Mouse (Mus musculus): ENCODE data around the gene E430018J23Rik. TPM values are rescaled to one million over a fixed set of nuclear protein-coding genes. Genes with fewer than 3 reads are reported as not detected.
"Not testable (repeated sequence)": the region's sequence is repeated elsewhere in the genome, so short reads cannot be mapped to it uniquely, and the experiment has no call there.

The E430018J23Rik gene
- polyA plus RNA-seq, 1 experiment from 2014 or later: 5.4 TPM

DNA sequence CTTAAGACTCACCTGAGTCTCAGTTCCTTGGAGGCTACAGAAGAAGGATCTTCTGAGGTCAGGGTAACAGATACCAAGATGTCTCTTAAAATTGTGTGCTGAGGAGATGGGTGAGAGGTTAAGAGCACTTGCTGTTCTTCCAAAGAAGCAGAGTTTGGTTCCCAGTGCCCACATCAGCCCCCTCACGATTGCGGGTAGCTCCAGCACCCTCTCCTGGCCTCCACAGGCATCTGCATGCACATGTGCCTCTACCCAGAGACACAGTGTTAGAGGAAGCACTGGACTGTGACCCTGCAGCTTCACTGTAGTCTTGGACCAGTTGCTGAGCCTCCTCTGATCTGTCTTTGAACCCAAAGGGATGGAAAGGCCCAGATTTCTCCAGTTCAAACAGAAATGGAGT is 9.6 kb upstream of the E430018J23Rik start:
- H3K4me2 ChIP-seq (replicated peaks): no peak overlapping the region
- H3K4me3 ChIP-seq: no peak overlapping the region
- peaks cover 8% of the 10 kb centered on the region for H3K4me1 ChIP-seq
- WGBS: 53% methylated on average over 2 of the region's 2 CpGs
- H3K9ac ChIP-seq (replicated peaks): no peak overlapping the region
- no peaks in the 10 kb centered on the region for H3K9me3 ChIP-seq
- H3K36me3 ChIP-seq: no peaks in the 10 kb centered on the region
- H3K27ac ChIP-seq (replicated peaks): no peak overlapping the region
- H3K27me3 ChIP-seq: no peaks in the 10 kb centered on the region
- ATAC-seq (replicated peaks): no peak

DNA sequence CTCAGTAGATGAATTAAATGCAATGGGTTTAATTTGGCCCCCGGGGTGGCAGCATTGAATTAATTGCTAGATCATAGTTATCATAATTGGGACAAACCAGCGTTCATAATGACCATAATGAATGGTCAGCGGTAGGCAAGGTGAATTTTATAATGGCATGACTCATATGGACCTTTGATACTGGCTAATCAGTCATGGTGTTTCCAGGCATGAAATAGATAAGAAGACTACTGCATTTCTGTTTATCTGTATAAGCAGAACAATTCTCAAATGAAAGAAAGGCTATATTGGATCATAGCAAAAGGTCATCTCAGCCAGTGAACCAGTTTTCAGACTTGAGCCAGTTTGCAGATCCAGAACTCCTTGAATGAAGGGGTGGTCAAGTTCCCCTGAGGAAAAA is 6.9 kb upstream of the E430018J23Rik start:
- no peak overlapping the region for H3K4me2 ChIP-seq (replicated peaks)
- WGBS: 59% methylated on average over 3 of the region's 3 CpGs
- no peaks in the 10 kb centered on the region for H3K4me1 ChIP-seq
- no peaks in the 10 kb centered on the region for H3K9me3 ChIP-seq
- no peak overlapping the region for H3K9ac ChIP-seq (replicated peaks)
- no peak overlapping the region for H3K4me3 ChIP-seq
- ATAC-seq (replicated peaks): no peak
- no peak overlapping the region for H3K27ac ChIP-seq (replicated peaks)
- H3K27me3 ChIP-seq: no peaks in the 10 kb centered on the region
- H3K36me3 ChIP-seq: no peaks in the 10 kb centered on the region

DNA sequence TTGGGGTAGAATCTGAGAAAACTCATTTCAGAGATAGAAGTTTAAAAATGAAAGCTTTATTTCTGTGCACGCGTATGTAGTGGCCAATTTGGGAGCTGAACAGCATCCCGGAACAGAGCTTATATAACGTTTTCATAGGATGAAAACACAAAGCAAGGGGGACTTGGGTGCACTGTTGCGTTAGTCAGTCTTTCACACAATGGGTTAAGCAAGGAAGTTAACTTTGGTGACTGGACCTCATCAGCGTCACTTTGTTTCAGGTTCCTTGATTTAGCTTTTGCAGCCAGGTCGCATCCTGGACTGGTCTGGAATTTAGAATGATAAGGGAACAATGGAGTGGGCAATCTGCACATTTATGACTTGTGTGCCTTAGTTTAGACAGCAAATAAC is 510 bp upstream of the E430018J23Rik start:
- Histone ChIP-seq H3K36me3 (peaks cover 5% of the 10 kb centered on the region), H3K27me3 (no peaks in the 10 kb centered on the region), H3K9ac (replicated peaks) (peak overlapping the region; percentile 57), H3K9me3 (no peaks in the 10 kb centered on the region), H3K4me1 (peaks cover 16% of the 10 kb centered on the region), H3K27ac (replicated peaks) (peak overlapping the region; percentile 79), H3K4me2 (replicated peaks) (peak overlapping the region; percentile 88), H3K4me3 (peak overlapping the region; percentile 71)
- WGBS: 20% methylated on average over 7 of the region's 7 CpGs
- ATAC-seq (replicated peaks): 0 out of 2 replicates have a peak, but pooled peaks have one; percentile 18

DNA sequence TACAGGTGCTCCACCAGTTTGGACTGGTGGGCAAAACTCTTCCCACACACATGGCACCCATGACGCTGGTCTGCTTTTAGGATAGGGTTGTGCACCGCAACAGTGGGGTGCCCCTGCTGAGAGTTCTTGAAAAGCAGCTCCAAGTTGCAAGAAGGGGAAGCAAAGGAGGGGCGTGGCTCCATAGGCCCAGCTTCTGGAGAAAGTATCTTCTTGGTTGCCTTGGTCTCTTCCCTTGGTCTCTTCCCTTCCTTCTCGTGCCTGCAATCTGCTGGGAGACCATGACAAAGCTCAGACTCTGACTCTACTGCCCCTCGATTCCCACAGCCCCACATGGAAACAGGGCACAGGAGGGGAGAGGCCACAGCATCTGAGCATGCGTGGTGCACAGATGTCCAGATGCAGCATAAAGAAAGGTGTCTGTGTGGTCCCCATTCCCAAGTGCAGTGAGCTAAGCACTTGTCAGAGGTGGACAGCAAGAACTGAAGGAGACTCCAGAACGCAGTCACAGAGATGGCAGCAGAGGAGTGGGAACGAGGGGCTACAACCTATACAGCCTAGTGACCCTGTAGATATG is 1.1 kb downstream of the E430018J23Rik start:
- Histone ChIP-seq H3K36me3 (peaks cover 5% of the 10 kb centered on the region), H3K27me3 (no peaks in the 10 kb centered on the region), H3K9me3 (no peaks in the 10 kb centered on the region), H3K4me2 (replicated peaks) (peak overlapping the region; percentile 88), H3K4me3 (peak overlapping the region; percentile 71), H3K9ac (replicated peaks) (peak overlapping the region; percentile 82; the same call in 1 of the 2 replicates), H3K27ac (replicated peaks) (no peak overlapping the region), H3K4me1 (peaks cover 16% of the 10 kb centered on the region)
- WGBS: 83% methylated on average over 8 of the region's 8 CpGs
- no peak for ATAC-seq (replicated peaks)

DNA sequence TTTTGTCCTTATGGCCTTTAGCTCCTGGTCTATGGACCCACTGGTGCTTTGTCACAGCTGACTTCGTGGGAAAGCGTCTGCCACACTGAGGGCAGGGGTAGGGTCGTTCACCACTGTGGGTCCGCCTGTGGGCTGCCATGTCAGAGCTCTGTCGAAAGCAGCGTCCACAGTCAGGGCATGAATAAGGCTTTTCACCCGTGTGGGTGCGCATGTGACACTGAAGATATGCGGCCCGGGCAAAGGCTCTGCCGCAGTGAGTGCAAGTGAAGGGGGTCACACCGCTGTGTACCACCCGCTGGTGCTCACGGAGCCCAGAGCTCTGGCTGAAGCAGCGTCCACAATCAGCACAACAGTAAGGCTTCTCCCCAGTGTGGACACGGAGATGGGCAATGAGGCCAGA is 1.9 kb downstream of the E430018J23Rik start:
- no peak overlapping the region for H3K27ac ChIP-seq (replicated peaks)
- H3K27me3 ChIP-seq: no peaks in the 10 kb centered on the region
- WGBS: 95% methylated on average over 16 of the region's 16 CpGs
- H3K9ac ChIP-seq (replicated peaks): no peak overlapping the region
- H3K9me3 ChIP-seq: no peaks in the 10 kb centered on the region
- H3K36me3 ChIP-seq: peaks cover 5% of the 10 kb centered on the region
- peaks cover 16% of the 10 kb centered on the region for H3K4me1 ChIP-seq
- H3K4me3 ChIP-seq: no peak overlapping the region
- no peak for ATAC-seq (replicated peaks)
- no peak overlapping the region for H3K4me2 ChIP-seq (replicated peaks)

DNA sequence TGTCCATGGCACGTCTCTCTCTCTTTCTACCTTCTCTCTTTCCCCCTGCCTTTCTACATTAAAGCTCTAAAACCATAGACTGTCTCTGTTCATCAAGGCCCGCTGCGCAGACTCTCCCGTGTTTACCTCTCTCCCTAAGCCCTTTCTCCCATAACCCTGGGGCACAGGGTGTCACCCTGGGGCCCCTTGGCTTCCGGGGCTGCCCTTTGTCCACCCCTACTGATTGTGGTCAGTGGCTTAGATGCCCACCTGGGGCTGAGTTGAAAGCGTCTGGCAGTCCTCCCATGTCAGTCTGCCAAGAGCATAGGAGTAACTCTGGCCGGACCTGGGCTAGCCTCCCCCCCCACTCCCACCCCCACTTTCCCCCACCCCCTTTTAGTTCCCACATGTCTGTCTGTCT is 3.1 kb downstream of the E430018J23Rik start:
- ATAC-seq (replicated peaks): no peak
- H3K4me1 ChIP-seq: peaks cover 22% of the 10 kb centered on the region
- no peak overlapping the region for H3K4me3 ChIP-seq
- H3K9me3 ChIP-seq: no peaks in the 10 kb centered on the region
- no peak overlapping the region for H3K4me2 ChIP-seq (replicated peaks)
- H3K27ac ChIP-seq (replicated peaks): no peak overlapping the region
- H3K27me3 ChIP-seq: no peaks in the 10 kb centered on the region
- H3K36me3 ChIP-seq: peaks cover 5% of the 10 kb centered on the region
- no peak overlapping the region for H3K9ac ChIP-seq (replicated peaks)
- WGBS: 77% methylated on average over 7 of the region's 7 CpGs

DNA sequence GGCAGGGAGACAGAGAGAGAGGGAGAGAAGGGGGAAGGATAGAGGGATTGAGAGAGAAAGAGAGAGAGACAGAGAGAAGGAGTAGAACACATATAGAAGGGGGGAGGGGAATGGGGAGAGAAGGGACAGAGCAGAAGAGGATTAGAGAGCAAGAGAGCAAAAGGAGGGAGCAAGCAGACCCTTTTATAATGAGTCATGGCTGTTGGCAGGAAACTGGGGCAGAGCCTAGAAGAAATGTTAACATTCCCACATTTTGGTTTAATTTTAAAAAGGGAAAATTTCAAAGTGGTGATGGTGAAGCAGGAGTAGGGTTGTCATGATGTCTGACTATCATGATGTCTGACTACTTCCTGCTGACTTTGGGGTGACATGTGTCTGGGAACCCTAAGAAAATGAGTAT is 5.2 kb downstream of the E430018J23Rik start:
- H3K4me2 ChIP-seq (replicated peaks); H3K4me3 ChIP-seq; H3K9me3 ChIP-seq; H3K27ac ChIP-seq (replicated peaks); H3K9ac ChIP-seq (replicated peaks); H3K27me3 ChIP-seq; H3K36me3 ChIP-seq; ATAC-seq (replicated peaks): not testable (repeated sequence)
- H3K4me1 ChIP-seq: peaks cover 16% of the 10 kb centered on the region

DNA sequence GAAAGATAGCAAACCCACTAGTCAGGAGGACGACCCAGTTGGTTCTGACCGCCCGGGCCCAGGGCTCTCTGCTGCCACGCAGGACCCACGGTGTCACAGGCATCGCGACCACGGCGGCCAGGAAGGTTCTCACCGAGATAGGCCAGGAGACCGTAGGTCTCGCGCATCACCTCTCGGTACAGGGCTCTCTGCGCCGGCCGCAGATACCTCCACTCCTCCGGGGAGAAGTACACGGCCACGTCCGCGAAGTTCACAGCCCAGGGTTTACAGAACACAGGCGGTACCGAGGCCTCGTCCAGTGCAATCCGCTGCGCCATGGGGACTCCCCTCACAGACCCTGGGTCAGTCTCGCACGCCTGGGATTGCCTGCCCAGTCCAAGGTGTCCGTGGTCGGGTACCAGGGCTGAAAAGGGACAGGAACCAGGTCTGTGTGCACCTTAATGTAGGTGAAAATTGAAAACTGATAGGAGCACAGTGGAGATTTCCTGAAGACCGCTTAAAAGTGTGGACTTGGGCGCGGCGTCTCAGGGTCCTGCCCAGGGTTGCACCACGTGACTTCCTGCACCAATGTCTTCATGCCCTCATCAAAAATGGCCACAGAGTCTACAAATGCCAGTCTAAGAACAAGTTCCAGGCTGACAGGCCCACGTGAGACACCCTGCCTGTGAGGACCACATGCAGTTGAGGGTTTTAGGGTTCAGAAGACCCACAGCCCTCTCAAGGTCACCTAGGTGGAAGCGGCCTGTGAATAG is 6.6 kb downstream of the E430018J23Rik start, which contains the start of gene 9130019O22Rik:
Gene 9130019O22Rik, minus strand, starts transcription at position 526 of the 752 bp plus-strand sequence.
- Histone ChIP-seq H3K4me1 (peaks cover 6% of the 10 kb centered on the region; the same call in 1 of the 2 replicates), H3K4me3 (peak within 1 kb of the TSS; percentile 69), H3K27ac (replicated peaks) (0 out of 2 replicates have a peak within 1 kb of the TSS, but pooled peaks have one; percentile 46), H3K36me3 (peaks cover 9% of the 10 kb centered on the region), H3K9ac (replicated peaks) (peak within 1 kb of the TSS; percentile 68), H3K27me3 (no peaks in the 10 kb centered on the region), H3K4me2 (replicated peaks) (peak within 1 kb of the TSS; percentile 77), H3K9me3 (no peaks in the 10 kb centered on the region)
- 16% methylated on average over 38 of the region's 38 CpGs for WGBS
- peak; percentile 89 for ATAC-seq (replicated peaks)

DNA sequence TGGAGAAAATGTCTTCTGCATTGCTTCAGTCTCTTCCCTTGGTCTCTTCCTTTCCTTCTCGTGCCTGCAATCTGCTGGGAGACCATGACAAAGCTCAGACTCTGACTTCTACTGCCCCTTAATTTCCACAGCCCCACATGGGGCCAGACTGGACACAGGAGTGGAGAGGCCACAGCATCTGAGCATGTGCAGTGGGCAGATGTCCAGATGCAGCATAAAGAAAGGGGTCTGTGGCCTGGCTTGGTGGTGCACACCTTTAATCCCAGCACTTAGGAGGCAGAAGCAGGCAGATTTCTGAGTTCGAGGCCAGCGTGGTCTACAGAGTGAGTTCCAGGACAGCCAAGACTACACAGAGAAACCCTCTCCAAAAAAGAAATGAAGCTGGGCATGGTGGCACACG is 7.9 kb downstream of the E430018J23Rik start:
- H3K4me3 ChIP-seq; H3K9me3 ChIP-seq; H3K36me3 ChIP-seq; H3K4me2 ChIP-seq (replicated peaks); H3K27ac ChIP-seq (replicated peaks); H3K27me3 ChIP-seq; H3K4me1 ChIP-seq; H3K9ac ChIP-seq (replicated peaks); ATAC-seq (replicated peaks): not testable (repeated sequence)
- WGBS: 92% methylated on average over 4 of the region's 4 CpGs

DNA sequence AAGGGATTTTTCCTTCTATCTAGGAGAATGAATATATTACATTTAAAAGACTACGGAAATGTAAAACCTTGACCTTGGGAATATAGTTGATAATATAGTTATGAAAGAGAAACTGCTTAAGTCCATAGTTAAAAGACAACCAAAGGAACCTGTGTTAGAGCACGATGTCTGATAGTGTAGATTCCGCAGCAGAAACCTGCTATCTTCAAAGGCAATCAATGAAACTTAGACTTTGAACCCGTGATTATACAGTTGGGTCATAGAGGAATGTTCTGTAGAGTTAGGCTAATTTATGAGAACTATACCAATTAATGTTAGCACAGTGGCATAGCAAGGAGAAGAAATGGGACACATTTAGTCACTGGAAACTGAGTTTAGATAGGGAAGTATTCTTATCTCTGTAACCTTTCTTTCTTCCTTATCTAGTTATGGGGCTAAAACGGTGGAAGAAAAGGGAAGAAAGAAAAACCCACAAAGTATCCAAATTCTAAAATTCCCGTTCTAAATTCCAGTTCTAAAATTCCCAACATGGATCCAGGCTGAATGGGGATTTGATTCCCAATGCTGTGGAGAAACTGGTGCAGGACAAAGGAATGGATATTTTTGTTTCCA is 15.0 kb downstream of the E430018J23Rik start:
- H3K4me2 ChIP-seq (replicated peaks): no peak overlapping the region
- WGBS: 84% methylated on average over 6 of the region's 6 CpGs
- no peaks in the 10 kb centered on the region for H3K27me3 ChIP-seq
- no peak overlapping the region for H3K9ac ChIP-seq (replicated peaks)
- H3K36me3 ChIP-seq: peaks cover 4% of the 10 kb centered on the region; the same call in 1 of the 2 replicates
- ATAC-seq (replicated peaks): no peak
- peaks cover 4% of the 10 kb centered on the region; the same call in 1 of the 2 replicates for H3K4me1 ChIP-seq
- H3K27ac ChIP-seq (replicated peaks): no peak overlapping the region
- no peak overlapping the region for H3K4me3 ChIP-seq
- no peaks in the 10 kb centered on the region for H3K9me3 ChIP-seq

DNA sequence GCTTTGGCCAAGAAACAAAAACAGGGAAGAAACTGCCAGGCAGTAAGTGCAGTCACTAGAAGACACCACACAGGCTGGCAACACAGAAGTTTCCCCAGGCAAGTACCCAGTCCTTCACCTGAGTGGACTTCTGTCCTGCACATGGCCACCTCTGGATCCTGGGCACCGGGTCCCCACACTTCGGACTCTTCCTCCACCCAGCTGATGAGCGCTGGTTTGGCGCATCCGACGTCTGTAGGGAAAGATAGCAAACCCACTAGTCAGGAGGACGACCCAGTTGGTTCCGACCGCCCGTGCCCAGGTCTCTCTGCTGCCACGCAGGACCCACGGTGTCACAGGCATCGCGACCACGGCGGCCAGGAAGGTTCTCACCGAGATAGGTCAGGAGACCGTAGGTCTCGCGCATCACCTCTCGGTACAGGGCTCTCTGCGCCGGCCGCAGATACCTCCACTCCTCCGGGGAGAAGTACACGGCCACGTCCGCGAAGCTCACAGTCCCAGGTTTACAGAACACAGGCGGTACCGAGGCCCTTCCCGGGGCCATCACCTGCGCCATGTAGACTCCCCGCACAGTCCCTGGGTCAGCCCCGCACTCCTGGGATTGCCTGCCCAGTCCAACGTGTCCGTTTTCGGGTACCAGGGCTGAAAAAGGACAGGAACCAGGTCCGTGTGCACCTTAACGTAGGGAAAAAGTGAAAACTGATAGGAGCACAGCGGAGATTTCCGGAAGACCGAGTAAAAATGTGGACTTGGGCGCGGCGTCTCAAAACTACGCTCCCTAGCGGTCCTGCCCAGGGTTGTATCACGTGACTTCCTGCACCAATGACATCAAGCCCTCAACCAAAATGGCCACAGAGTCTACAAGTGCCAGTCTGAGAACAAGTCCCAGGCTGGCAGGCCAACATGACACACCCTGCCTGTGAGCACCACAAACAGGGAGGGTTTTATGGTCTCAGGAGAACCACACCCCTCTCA is 17.9 kb downstream of the E430018J23Rik start, which contains the start of gene Zfp747:
Gene Zfp747, minus strand, starts transcription at position 780 of the 975 bp plus-strand sequence.
- peak within 1 kb of the TSS; percentile 75 for H3K27ac ChIP-seq (replicated peaks)
- 2% methylated on average over 49 of the region's 49 CpGs for WGBS

More for the DNA sequence above, 17.9 kb downstream of the E430018J23Rik start, which contains the start of gene Zfp747:
- H3K9me3 ChIP-seq, H3K4me1 ChIP-seq, H3K27me3 ChIP-seq, H3K36me3 ChIP-seq: not testable (repeated sequence)
- peak within 1 kb of the TSS; percentile 78 for H3K4me2 ChIP-seq (replicated peaks)
- peak within 1 kb of the TSS; percentile 75 for H3K9ac ChIP-seq (replicated peaks)
- peak; percentile 93 for ATAC-seq (replicated peaks)
- peak within 1 kb of the TSS; percentile 76 for H3K4me3 ChIP-seq

Measured in forebrain, embryonic 15.5 days (tissue).